Mouse (Mus musculus) frontal cortex, adult 2 months (tissue): ENCODE measurements at regions not wholly inside any gene's neighbourhood (a gene's known extent, or its start where the extent isn't known, plus 50 kb on each side); places are given as distances from the start of the nearest gene placed in this dataset.
A peak's percentile ranks its signal among the peaks of the same experiment; 100 is the strongest.

Experiments used
- DNase-seq, 2 experiments: peaks; one replicate each; pipeline ENCODE4 v3.0.0; 2022; ENCODE audit warnings: low spot score in 1 of 2; ENCODE audit errors: extremely low spot score in 1 of 2

DNA sequence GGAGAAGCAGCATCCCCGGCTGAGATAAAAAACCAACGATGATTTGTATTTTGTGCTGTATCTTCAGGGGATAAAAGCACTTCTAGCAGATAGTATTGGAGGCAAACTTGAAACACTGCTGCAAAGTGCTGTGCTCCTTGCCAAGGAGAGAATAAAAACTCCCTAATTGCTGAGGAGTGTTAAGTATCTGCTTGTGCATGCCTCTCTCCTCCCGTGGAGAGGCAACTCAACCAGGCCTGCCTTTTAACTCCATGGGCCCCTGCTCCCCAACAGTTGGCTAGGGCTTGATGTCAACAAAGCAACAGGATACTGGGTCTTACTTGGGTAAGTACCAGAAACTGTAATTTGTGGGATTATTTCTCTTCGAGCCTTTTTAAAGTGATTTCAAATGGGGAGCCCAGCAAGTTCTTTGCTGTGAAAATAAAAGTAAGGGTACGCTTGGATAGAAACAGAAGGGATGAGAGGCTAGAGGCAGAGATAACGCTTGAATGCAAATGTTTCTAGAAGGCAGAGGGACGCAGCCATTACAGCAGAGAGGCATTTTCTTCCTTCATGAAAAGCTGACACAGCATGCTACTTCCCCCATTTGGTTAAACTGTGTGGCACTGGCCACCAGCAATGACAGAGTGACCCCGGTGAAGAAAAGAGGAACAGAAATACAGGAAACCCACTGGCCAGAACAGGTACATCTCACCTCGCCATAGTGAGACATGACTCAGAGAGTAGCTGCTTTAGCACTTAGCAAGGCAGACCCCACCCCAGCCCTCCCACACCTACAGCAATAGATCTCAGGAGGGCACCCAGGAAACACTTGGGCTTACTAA is 369.0 kb upstream of the Spred2 start:
- no peak for DNase-seq

DNA sequence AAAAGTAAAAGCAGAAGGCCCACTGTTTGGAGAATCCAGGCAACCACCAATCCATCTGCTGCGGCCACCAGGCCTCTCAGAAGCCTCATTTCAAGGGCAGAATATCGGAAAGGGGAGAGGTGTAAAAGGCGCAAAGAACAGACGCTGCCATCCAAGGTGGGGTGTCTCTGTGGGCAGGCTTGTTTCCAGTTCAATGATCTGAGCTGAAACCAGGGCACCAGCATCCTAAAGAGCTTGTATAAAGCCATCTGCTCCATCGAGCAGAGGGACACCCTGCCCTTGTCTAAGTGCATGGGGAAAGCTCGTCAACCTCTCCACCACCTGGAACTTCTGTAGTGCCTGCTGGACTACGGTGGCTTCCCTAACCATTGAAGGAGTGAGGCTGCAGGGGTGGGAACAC is 363.7 kb upstream of the Spred2 start:
- DNase-seq = no peak

DNA sequence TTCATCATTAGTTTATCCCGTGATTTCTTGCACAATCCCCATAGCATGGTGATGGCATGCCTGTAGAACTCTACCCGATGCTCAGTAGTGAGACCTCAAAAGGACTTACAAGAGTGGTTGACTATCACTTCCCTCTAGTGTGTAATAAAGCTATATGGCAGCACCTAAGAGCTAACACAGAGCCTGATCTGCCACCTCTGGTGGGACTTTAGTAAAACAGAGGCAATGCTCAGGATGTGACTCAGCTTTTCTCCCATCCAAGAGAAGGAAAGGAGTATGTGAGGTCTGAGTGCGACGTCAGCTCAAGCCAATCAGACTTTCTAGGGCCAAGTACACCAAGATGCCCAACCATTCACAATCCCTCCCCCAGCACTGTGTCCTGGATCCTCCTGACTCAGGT is 361.5 kb upstream of the Spred2 start:
- DNase-seq = no peak

DNA sequence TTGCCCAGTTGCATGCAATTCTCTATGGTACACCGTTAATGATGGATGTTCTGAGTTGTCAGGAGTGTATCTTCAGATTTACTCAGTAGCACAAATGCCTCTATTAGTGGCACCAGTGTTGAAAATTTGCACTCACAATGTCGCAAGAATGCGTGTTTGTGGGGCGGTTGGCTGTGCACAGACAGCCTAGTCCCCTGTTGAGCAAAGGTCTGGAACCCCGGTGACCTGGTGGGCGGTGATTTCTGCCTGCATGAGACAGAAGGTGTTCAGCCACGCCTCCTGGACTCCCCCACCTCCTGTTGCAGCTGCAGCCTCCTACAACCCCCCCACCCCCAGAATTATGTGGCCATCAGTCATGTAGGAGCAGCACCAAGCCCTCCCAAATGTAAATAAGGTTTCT is 338.9 kb upstream of the Spred2 start:
- DNase-seq = no peak

DNA sequence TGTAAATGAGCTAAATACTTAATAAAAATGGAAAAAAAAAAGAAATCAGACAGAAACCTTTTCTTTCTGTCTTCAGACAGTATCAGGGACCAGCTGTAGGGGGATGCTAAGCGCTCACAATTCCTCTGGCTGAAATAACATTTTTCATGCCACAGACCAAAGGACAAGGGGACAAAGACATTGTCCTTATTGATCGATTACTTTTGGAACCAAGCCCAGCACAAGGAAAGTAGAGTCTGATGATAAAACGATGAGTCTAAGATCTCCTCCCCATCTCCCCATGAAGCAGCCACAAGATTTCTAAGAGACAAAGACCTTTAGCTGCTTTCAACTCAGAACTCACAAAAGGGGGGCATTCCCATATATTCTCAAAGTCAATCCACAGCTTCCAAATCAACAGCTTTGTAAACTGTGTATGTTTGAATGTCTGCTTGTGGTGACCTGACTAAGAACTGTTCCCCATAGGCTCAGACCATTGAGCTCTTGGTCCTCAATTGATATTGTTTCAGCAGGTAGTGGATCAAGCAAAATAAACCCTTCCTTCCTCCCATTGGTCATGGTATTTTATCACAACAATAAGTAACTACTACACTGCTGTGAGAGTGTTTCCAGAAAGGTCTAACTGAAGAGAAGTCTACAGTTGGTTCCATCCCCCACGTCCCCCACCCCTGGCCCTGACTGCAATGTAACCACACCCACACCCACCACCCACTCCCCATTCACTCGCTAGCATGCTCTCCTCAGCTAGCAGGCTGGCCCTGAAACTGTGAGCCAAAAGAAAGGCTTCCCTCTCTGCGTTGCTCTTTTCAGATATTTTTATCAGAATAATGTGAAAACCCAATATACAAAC is 331.4 kb upstream of the Spred2 start:
- DNase-seq = no peak

DNA sequence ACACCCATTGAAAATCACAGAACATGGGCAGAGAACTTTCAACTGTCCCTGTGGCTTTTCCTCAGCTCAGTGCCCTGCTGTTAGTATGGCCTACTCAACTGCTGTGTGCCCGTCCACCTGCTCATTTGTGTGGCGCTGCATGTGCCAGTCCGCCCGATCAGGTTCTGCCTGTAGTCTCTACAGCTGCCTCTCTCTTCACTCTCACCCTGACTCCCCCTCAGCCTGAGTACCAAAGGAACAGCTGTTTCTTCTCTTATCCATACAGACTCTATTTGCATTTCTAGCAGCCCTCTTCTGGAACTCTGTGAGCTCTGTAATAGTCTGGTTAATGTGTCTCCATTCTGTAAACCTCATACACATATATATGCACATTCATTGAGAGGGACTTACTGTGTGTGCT is 329.1 kb upstream of the Spred2 start:
- peak in 1 of 2 experiments; percentile 2 for DNase-seq

DNA sequence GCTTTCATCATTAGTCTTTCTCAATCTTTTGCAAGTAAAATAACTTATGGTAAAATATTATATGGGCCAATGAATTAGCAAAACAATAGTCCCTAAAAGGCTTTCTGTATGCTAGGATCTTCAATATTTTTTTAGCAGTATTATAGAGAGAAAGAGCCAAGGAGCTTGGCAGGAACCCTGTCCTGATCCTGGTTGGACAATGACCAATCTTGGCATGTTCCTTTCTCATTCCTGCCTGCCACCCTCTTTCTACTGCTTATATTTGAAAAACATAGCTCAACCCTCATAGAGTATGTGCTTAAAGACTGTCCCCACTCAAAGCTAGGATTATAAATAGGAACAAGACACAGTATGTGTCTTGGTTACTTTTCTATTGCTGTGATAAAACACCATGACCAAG is 327.8 kb upstream of the Spred2 start:
- no peak for DNase-seq

DNA sequence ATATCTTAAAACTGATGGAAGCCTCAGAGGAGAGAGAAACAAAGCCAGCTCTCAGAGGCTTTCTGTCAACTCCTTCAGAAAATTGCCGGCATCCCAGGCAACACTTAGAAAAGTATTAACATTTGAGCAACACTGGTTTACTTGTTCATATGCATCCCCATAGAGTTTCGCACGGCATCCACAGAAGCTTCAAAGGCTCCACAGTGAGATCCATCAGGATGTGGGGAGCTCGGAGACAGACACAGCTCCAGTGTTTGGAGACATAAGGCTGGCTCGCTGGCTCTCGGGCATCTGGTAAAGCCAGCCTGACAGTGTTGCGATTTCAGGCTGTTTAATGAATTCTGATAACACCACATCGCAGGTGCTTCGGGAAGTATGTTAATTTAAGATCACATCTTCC is 324.7 kb upstream of the Spred2 start:
- DNase-seq = no peak

DNA sequence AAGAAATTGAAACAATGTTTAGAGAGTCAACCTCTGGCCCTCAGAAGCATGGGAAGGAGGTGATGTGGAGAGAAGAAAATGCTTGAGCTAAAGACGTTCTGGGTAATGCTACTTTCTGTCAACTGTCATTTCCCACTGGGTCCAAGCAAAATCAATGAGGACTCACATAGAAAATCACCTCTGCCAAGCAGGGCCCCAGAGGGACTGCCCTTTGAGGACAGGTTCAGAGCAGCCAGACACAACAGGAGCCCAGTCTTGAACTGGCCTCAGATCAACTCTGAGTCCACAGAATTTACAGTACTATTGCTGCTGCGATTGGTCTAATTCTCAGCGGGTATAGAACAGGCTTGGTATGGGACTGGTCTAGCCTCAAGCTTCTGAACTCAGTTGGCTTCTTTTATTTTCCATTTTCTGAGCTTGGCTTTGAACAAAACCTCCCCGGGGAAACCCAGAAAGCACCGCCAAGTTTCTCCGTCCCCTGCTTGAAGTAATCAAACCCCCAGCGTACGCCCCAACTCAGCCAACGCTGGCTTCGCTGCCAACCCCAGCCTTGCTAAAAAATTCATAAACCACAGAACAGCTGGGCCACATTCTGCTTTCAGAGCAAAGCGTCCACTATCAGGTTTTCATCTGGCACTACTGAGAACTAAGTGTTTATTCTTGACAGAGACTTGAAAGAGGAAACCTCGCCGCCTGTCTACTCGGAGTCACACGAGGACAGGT is 322.8 kb upstream of the Spred2 start:
- DNase-seq = peak in 1 of 2 experiments; percentile 8

DNA sequence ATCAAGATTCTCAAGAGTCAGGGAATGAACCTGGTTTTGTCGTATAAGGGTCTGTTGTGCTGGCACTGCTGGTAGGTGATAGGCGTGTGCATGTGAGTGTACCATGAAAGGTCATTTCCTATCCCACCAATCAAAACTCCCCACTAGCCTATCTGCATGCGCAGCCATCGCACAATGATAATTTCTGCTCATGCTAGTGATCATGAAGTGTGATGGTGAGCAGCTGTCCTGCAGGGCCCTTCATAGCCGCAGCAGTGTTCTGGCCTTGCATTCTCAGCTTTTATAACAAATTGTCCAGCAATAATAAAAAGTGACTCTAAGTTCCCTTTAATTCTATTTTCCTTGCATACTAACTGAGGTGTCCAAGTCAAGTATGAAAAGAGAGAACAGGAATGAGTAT is 321.7 kb upstream of the Spred2 start:
- DNase-seq = no peak

DNA sequence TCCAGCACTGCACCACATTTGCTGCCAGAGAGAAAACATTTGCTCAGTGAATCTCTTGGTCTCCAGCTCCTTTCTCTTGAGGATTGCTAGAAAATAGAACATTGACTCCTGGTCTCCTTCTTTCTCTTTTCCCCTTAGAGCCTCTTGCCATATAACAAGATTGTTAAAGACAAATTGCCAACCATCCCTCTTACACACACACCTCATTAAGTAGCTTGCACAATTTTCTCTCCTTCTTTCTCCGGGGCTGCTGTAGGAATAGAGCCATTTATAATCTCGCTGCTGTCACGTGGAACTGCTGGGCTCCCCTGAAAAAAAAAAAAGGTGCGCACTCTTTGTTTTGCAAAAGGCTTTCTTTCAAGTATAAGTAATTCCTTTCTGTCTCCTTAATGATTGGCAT is 318.6 kb upstream of the Spred2 start:
- DNase-seq = no peak

DNA sequence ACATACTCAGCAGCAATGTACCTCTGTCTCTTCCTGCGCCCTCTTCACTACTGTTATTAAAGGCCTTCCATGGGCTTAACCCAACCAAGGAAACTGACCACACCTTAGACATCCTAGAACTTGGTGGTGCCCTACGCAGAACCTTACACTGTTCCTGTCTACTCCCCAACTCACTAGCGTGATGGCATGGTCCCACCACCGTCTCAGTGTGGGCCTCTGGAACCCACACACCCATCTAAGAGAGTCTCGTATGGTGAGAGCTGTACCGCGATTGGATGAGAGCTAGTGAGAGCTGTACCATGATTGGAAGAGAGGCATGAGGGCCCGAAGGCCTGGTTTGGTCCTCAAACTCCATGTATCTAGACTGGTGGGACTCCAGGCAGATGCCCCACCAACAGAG is 317.2 kb upstream of the Spred2 start:
- DNase-seq = no peak

DNA sequence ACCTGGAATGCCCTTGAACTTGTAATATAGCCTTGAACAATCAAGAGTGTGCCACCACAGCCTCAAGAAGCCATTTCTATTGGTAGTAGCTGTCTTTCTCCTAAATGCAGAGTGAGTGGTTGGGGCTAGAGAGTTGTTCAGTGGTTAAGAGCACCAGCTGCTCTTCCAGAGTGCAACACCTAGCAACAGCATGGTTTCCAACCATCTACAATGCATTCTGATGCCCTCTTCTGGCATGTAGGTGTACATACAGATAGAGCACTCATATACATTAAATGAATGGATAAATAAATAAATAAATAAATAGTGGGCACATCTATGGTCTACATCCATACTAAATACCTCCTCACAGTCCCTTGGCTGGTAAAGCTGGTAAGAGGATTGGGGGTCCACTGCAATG is 316.2 kb upstream of the Spred2 start:
- no peak for DNase-seq

DNA sequence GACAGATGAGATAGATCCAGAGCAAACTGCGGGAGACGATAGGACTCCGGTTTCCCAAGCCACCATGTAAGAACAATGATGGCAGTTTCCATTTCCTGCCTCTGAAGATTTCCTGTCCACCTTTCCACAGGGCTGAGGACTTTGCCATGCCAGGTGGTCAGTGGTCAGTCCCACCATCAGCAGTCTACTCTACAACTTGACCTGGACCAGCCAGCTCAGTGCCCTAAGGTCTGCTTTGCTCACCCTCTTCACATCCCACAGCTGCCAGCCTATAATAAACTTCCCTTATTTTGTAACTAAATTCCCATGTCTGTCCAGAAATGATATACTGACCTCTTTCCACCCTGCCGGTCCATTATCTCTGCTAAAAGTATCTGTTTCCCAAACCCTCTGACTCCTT is 315.7 kb upstream of the Spred2 start:
- no peak for DNase-seq

DNA sequence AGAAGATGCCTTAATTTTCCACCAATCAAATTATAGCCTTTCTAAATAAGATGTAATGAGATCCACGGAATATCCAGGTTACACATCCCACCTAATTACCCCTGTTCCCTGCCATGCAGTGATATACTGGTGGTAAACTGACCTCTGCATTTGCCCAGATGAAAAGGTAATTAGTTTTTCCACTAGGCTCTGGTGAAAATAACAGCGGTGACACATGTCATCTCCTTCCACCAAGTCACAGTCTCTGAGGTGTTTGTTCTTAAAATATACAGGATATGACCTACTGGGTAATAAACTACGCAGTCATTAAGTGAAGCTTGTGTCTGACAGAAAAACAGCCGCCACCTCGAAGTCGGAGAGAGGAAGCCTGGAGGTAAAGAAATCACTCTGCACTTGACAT is 313.6 kb upstream of the Spred2 start:
- DNase-seq = no peak

DNA sequence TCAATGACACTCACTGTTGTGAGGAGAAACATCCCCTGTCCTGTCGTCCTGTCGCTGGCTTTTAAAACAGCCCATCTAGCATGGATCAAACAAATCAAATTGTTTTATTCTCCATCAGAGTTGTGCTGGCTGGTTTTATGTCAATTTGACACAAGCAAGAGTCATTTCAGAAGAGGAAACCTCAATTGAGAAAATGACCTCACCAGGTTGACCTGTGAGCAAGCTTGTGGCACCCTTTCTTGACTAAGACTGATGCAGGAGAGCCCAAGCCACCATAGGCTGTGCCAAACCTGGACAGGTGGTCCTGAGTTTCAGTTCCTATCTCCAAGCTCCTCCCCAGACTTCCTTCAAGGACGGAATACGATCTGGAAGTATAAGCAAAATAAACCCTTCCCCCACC is 313.0 kb upstream of the Spred2 start:
- DNase-seq = no peak

DNA sequence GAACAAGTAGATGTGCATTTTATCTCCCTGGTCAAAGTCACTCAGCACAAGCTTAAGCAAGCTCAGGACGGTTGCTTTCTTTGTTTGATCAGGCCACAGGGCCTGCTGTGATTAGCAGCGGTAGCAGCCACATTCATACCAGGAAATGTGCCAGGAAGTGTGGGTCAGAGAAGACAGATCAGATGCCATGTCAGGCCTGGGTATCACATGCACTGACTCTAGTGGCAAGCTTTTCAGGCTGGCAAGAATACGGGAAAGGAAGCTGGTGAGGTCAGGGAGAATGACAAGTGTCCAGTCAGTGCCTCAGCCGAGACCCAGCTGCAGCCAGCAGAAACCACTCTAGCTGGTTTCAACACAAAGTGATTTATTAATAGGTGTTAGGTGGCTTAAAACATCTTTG is 307.7 kb upstream of the Spred2 start:
- no peak for DNase-seq

DNA sequence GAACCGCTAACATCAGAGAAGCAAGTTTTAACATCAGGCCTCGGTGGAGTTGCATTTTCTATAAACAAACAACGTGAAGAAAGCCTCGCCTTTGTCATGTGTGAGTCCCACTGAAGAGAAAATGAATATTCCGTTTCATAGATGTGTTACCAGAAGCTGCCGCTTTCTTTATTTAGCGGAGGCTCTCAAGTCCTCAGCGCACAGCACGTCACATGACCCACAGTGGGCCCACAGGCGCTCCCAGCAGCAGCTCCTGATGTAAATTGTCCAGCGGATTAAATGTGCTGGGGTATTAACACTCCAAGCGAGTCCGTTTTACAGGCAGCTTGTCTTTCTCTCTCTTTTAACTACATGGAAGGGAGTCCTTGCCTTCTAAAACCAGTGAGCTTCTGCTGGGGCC is 304.7 kb upstream of the Spred2 start:
- DNase-seq = no peak

DNA sequence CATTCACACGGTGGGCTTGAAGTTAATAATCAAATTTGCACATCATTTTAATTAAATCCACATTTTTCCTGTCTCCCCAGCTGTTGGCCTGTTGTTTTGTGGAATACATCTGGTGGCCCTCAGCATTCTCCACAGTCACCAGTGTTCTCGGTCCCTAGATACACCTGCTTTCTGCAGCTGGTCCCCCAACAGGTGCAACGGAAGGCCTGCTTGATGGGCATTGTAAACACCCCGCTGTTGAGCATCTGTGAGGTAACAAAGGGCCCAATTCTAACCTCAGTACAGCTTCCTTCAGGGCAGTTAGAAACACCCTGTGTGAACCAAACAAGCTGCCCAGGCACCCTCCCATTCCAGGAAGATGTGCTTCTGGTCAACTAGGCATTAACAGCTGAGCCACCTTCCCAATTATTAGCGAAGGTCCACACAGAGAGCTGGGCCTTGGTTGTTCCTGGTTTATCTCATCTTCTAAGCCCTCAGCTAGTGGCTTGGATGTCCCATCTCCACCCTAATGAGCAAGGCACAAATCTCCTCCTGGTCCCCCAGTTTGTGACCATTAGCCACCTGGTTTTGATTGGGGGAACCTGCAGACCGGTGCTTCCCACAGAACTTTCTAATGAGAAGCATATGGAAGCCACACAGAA is 293.0 kb upstream of the Spred2 start:
- no peak for DNase-seq

DNA sequence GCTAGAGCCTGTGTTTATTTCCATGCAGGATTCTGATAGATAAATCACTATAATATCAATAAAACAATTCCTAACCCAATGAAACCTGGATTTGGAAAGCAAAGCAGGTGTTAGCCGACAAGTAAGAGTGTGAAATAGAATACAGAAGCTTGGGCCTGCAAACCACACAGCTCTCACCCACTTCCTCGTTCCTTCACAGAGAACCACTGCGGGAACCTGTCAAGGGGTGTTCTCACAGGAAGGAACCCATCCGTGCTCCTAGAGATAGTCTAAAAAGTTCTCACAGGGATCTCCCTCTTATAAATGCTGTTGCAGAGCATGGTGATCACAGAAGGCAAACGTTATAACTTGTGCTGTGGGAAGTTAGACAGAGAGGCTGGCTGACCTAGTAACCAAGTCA is 291.7 kb upstream of the Spred2 start:
- no peak for DNase-seq

DNA sequence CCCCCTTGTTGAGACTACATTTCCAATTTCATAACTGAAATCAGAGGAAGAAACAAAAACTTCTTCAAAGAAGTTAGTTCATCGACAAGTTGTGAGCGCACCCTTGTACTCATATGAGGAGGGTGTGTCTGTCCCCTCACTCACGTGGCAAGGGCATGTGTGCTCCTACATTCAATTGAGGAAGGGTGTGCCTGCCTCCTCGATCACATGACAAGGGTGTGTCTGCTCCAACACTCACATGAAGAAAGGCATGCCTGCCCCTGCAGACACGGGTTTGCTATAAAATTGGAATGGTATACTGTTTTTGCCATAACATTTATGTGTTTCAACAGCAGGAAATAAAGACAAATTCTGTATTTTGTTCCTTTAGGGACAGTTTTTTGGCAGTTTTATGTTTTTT is 290.6 kb upstream of the Spred2 start:
- no peak for DNase-seq
